Mouse (Mus musculus) kidney, adult 2 months (tissue): ENCODE data around the gene Gpr88. TPM values are rescaled to one million over a fixed set of nuclear protein-coding genes. Genes with fewer than 3 reads are reported as not detected.
A peak's percentile ranks its signal among the peaks of the same experiment; 100 is the strongest.

Experiments
- DNase-seq: peaks from one replicate; pipeline ENCODE4 v3.0.0; 2021
- H3K27ac ChIP-seq: fragments of 200-500 bp; 2 replicates; pipeline ENCODE4 v1.5.1; 2012; ENCODE audit warnings: low read depth, low read length, control low read depth, inconsistent platforms; ENCODE audit not compliant: insufficient read depth
- H3K27me3 ChIP-seq: fragments of 200-500 bp; replicated peaks from 2 replicates; pipeline ENCODE4 v1.6.1; 2012; ENCODE audit warnings: mild to moderate bottlenecking, moderate library complexity, low read length, inconsistent platforms; ENCODE audit not compliant: control insufficient read depth, insufficient read depth
- H3K36me3 ChIP-seq: fragments of 200-500 bp; 2 replicates; pipeline ENCODE4 v1.6.1; 2012; ENCODE audit warnings: mild to moderate bottlenecking, moderate library complexity, low read length, inconsistent platforms; ENCODE audit not compliant: control insufficient read depth, insufficient read depth
- H3K4me1 ChIP-seq: fragments of 200-500 bp; 2 replicates; pipeline ENCODE4 v1.6.1; 2011; ENCODE audit warnings: low read length; ENCODE audit not compliant: control insufficient read depth, insufficient read depth
- H3K4me3 ChIP-seq: fragments of 200-500 bp; 2 replicates; pipeline ENCODE4 v1.5.1; 2011; ENCODE audit warnings: mild to moderate bottlenecking, low read depth, low read length, control low read depth; ENCODE audit not compliant: insufficient read depth
- CTCF ChIP-seq: fragments of 200-500 bp; conservative IDR thresholded peaks from 2 replicates; pipeline ENCODE4 v1.5.1; 2011; ENCODE audit warnings: low read depth, mild to moderate bottlenecking, control low read depth, low read length, moderate library complexity, mixed read lengths; ENCODE audit not compliant: insufficient read depth, insufficient read length
- POLR2A ChIP-seq: fragments of 200-500 bp; IDR thresholded peaks from one replicate; pipeline ENCODE4 v1.6.1; 2011; ENCODE audit warnings: low read depth, low read length, control low read depth
- WGBS: fragments of 180-500 bp; shearing (Covaris S2); methylation state at CpG from one replicate; pipeline ENCODE4 v1.1.7; 2018; 5-methylcytosine and 5-hydroxymethylcytosine counted together
- polyA plus RNA-seq: library from polyadenylated mRNA; depleted of rRNA; stranded (reverse); fragments of >200 nt; gene quantifications from 2 replicates; pipeline ENCODE4 v1.2.3, GENCODE M21; 2012; rRNA removed

Gpr88 gene
- polyA plus RNA-seq, 1 experiment: 0.39 TPM

- WGBS: 71% methylated on average over 5 of the region's 5 CpGs
- Histone ChIP-seq H3K36me3 (no peaks in the 10 kb centered on the region), H3K27me3 (no peaks in the 10 kb centered on the region), H3K27ac (no peak overlapping the region), H3K4me1 (no peaks in the 10 kb centered on the region), H3K4me3 (no peak overlapping the region)
- TF ChIP-seq CTCF: no peak
- no peak for TF ChIP-seq POLR2A
- DNase-seq: no peak
Measured at GRCm38 (mm10) chr3:116211639-116212038, 41.7 kb downstream of the Gpr88 start.

- H3K27ac ChIP-seq: peak overlapping the region; percentile 39; the same call in 1 of the 2 replicates
- H3K4me3 ChIP-seq: no peak overlapping the region
- no peaks in the 10 kb centered on the region for H3K27me3 ChIP-seq
- no peaks in the 10 kb centered on the region for H3K4me1 ChIP-seq
- 24% methylated on average over 8 of the region's 8 CpGs for WGBS
- TF ChIP-seq CTCF (no peak), POLR2A (no peak)
- peak; percentile 69 for DNase-seq
- no peaks in the 10 kb centered on the region for H3K36me3 ChIP-seq
Measured at GRCm38 (mm10) chr3:116210720-116211121, 42.6 kb downstream of the Gpr88 start.

- Histone ChIP-seq H3K4me3 (no peak overlapping the region), H3K4me1 (peaks cover 6% of the 10 kb centered on the region), H3K27ac (no peak overlapping the region), H3K27me3 (no peaks in the 10 kb centered on the region), H3K36me3 (no peaks in the 10 kb centered on the region)
- peak; percentile 80 for TF ChIP-seq CTCF
- no peak for TF ChIP-seq POLR2A
- WGBS: 57% methylated on average over 8 of the region's 8 CpGs
- peak; percentile 46 for DNase-seq
Measured at GRCm38 (mm10) chr3:116209214-116209613, 44.1 kb downstream of the Gpr88 start.

GRCm38 (mm10) chr3:116206306-116206834 is 46.9 kb downstream of the Gpr88 start:
- Histone ChIP-seq H3K27ac (no peak overlapping the region), H3K4me1 (peaks cover 11% of the 10 kb centered on the region), H3K36me3 (no peaks in the 10 kb centered on the region), H3K4me3 (no peak overlapping the region), H3K27me3 (no peaks in the 10 kb centered on the region)
- no peak for DNase-seq
- WGBS: 79% methylated on average over 8 of the region's 8 CpGs
- TF ChIP-seq CTCF (no peak), POLR2A (no peak)

- no peak for DNase-seq
- WGBS: 64% methylated on average over 13 of the region's 13 CpGs
- Histone ChIP-seq H3K27ac (peak overlapping the region; percentile 1), H3K4me1 (peaks cover 11% of the 10 kb centered on the region), H3K27me3 (no peaks in the 10 kb centered on the region), H3K4me3 (no peak overlapping the region), H3K36me3 (no peaks in the 10 kb centered on the region)
- TF ChIP-seq POLR2A (no peak), CTCF (no peak)
Measured at GRCm38 (mm10) chr3:116205346-116206219, 47.7 kb downstream of the Gpr88 start.

- TF ChIP-seq POLR2A (no peak), CTCF (no peak)
- Histone ChIP-seq H3K4me3 (peak overlapping the region; percentile 49), H3K36me3 (no peaks in the 10 kb centered on the region), H3K27ac (peak overlapping the region; percentile 100), H3K4me1 (peaks cover 16% of the 10 kb centered on the region), H3K27me3 (no peaks in the 10 kb centered on the region)
- 40% methylated on average over 9 of the region's 9 CpGs for WGBS
- peak; percentile 29 for DNase-seq
Measured at GRCm38 (mm10) chr3:116204643-116205042, 48.7 kb downstream of the Gpr88 start.

GRCm38 (mm10) chr3:116203942-116204341 is 49.4 kb downstream of the Gpr88 start:
- no peaks in the 10 kb centered on the region for H3K27me3 ChIP-seq
- WGBS: 22% methylated on average over 3 of the region's 3 CpGs
- peaks cover 18% of the 10 kb centered on the region for H3K4me1 ChIP-seq
- no peak for TF ChIP-seq CTCF
- no peak for TF ChIP-seq POLR2A
- peak; percentile 91 for DNase-seq
- H3K36me3 ChIP-seq: no peaks in the 10 kb centered on the region
- no peak overlapping the region for H3K4me3 ChIP-seq
- H3K27ac ChIP-seq: peak overlapping the region; percentile 96

- no peak for TF ChIP-seq CTCF
- no peak for TF ChIP-seq POLR2A
Measured at GRCm38 (mm10) chr3:116200060-116200459, 53.2 kb downstream of the Gpr88 start.

More at GRCm38 (mm10) chr3:116200060-116200459, 53.2 kb downstream of the Gpr88 start:
- no peaks in the 10 kb centered on the region for H3K36me3 ChIP-seq
- WGBS: 38% methylated on average over 10 of the region's 10 CpGs
- no peak for DNase-seq
- no peak overlapping the region for H3K4me3 ChIP-seq
- peaks cover 23% of the 10 kb centered on the region for H3K4me1 ChIP-seq
- no peaks in the 10 kb centered on the region for H3K27me3 ChIP-seq
- H3K27ac ChIP-seq: no peak overlapping the region

Other genes with a start within 250 kb of the Gpr88 start
- gene Slc30a7, start 246.1 kb downstream of the Gpr88 start, polyA plus RNA-seq: 9.2 and 14.6 TPM in 2 replicates
- 12.3 and 14.7 TPM in 2 replicates for gene Extl2, start 246.0 kb downstream of the Gpr88 start, polyA plus RNA-seq
- gene Vcam1, start 123.8 kb downstream of the Gpr88 start, polyA plus RNA-seq: 4.2 and 7.5 TPM in 2 replicates
- gene Cdc14a, start 170.5 kb upstream of the Gpr88 start, polyA plus RNA-seq: 5.3 and 5.5 TPM in 2 replicates